Mouse (Mus musculus) kidney, postnatal 0 days (tissue): ENCODE measurements around the gene Pdcd7. TPM values are rescaled to one million over a fixed set of nuclear protein-coding genes. Genes with fewer than 3 reads are reported as not detected.

Source experiments
- ATAC-seq: fragments of 200-750 bp; cut with Nextera tagmentation; replicated peaks from 2 replicates; pipeline ENCODE4 v1.8.0; 2017; ENCODE audit warnings: low read depth, moderate number of reproducible peaks, moderate TSS enrichment, moderate library complexity; ENCODE audit not compliant: low FRiP score
- DNase-seq: peaks from one replicate; pipeline ENCODE4 v3.0.0-alpha.2; 2016; ENCODE audit warnings: low spot score
- H3K27ac ChIP-seq: fragments of 300-500 bp; sonication (generic); 2 replicates; pipeline ENCODE4 v1.5.1; 2014; ENCODE audit warnings: mild to moderate bottlenecking
- H3K27me3 ChIP-seq: fragments of 300-500 bp; sonication (generic); 2 replicates; pipeline ENCODE4 v1.6.1; 2014; ENCODE audit warnings: low read length, mixed read lengths; ENCODE audit not compliant: insufficient read depth
- H3K36me3 ChIP-seq: fragments of 300-500 bp; sonication (generic); 2 replicates; pipeline ENCODE4 v1.6.1; 2014; ENCODE audit warnings: low read length, mixed read lengths; ENCODE audit not compliant: insufficient read depth
- H3K4me1 ChIP-seq: fragments of 300-500 bp; sonication (generic); replicated peaks from 2 replicates; pipeline ENCODE4 v1.6.1; 2014; ENCODE audit warnings: antibody characterized with exemption, low read length, mixed read lengths; ENCODE audit not compliant: insufficient read depth
- H3K4me2 ChIP-seq: fragments of 300-500 bp; sonication (generic); 2 replicates; pipeline ENCODE4 v1.6.1; 2014; ENCODE audit warnings: mild to moderate bottlenecking, low read length, moderate library complexity, mixed read lengths
- H3K4me3 ChIP-seq: fragments of 300-500 bp; sonication (generic); replicated peaks from 2 replicates; pipeline ENCODE4 v1.5.1; 2014; ENCODE audit warnings: low read depth, low read length
- H3K9ac ChIP-seq: fragments of 300-500 bp; sonication (generic); 2 replicates; pipeline ENCODE4 v1.6.1; 2014; ENCODE audit warnings: low read depth, low read length
- H3K9me3 ChIP-seq: fragments of 300-500 bp; sonication (generic); replicated peaks from 2 replicates; pipeline ENCODE4 v1.6.1; 2016; ENCODE audit warnings: low read length, inconsistent platforms, mixed read lengths
- CTCF ChIP-seq: IDR thresholded peaks from 2 replicates; pipeline ENCODE4 v1.5.1; 2016; ENCODE audit warnings: antibody characterized with exemption, low read depth, mild to moderate bottlenecking, moderate library complexity
- WGBS: fragments of 180-500 bp; shearing (Covaris S2); extraction: QIAGEN DNeasy Blood & Tissue Kit; methylation state at CpG from one replicate; pipeline ENCODE4 v1.1.7; 2014; 5-methylcytosine and 5-hydroxymethylcytosine counted together
- polyA plus RNA-seq: library from polyadenylated mRNA; unstranded; fragments of >200 nt; fragmentation: Nextera tagmentation; extraction: Ambion mirVana; gene quantifications from 2 replicates; pipeline ENCODE4 v1.2.1, GENCODE M21; 2015

Pdcd7 gene
- polyA plus RNA-seq, 1 experiment from 2014 or later: 10.3 TPM

- no peaks in the 10 kb centered on the region for H3K9me3 ChIP-seq
- no peaks in the 10 kb centered on the region for H3K36me3 ChIP-seq
- ATAC-seq: peak; percentile 50
- WGBS: 17% methylated on average over 96 of the region's 96 CpGs
- DNase-seq: peak; percentile 42
- H3K4me1 ChIP-seq: 0 out of 2 replicates have a peak, but pooled peaks cover under 1% of the 10 kb centered on the region
- peak overlapping the region; percentile 44; the same call in 1 of the 2 replicates for H3K9ac ChIP-seq
- peaks cover 8% of the 10 kb centered on the region; the same call in 1 of the 2 replicates for H3K27me3 ChIP-seq
- peak overlapping the region; percentile 34 for H3K4me3 ChIP-seq
- no peak for TF ChIP-seq CTCF
- peak overlapping the region; percentile 53 for H3K4me2 ChIP-seq
- H3K27ac ChIP-seq: no peak overlapping the region
Observed at GRCm38 (mm10) chr9:65390752-65391612, 45.1 kb downstream of the Pdcd7 start.

GRCm38 (mm10) chr9:65391613-65391964, 45.7 kb downstream of the Pdcd7 start, which contains the start of gene Kbtbd13:
Gene Kbtbd13, minus strand, starts transcription at chr9:65391652.
- Histone ChIP-seq H3K4me1 (no peaks in the 10 kb centered on the region), H3K36me3 (no peaks in the 10 kb centered on the region), H3K9me3 (no peaks in the 10 kb centered on the region), H3K4me3 (peak within 1 kb of the TSS; percentile 34), H3K27me3 (peaks cover 8% of the 10 kb centered on the region; the same call in 1 of the 2 replicates), H3K9ac (peak within 1 kb of the TSS; percentile 44; the same call in 1 of the 2 replicates), H3K4me2 (peak within 1 kb of the TSS; percentile 53), H3K27ac (no peak within 1 kb of the TSS)
- no peak for TF ChIP-seq CTCF
- no peak for ATAC-seq
- DNase-seq: no peak
- 28% methylated on average over 8 of the region's 8 CpGs for WGBS

GRCm38 (mm10) chr9:65392638-65393364, 46.9 kb downstream of the Pdcd7 start:
- Histone ChIP-seq H3K4me1 (no peaks in the 10 kb centered on the region), H3K4me2 (no peak overlapping the region), H3K36me3 (no peaks in the 10 kb centered on the region), H3K9me3 (no peaks in the 10 kb centered on the region), H3K27ac (no peak overlapping the region), H3K4me3 (no peak overlapping the region), H3K9ac (no peak overlapping the region), H3K27me3 (peaks cover 8% of the 10 kb centered on the region; the same call in 1 of the 2 replicates)
- 0 out of 2 replicates have a peak, but pooled peaks have one; percentile 23 for ATAC-seq
- peak; percentile 80 for DNase-seq
- 20% methylated on average over 6 of the region's 6 CpGs for WGBS
- TF ChIP-seq CTCF: peak; percentile 89

- Histone ChIP-seq H3K4me1 (no peaks in the 10 kb centered on the region; the same call in 1 of the 2 replicates), H3K4me3 (no peak overlapping the region), H3K4me2 (no peak overlapping the region), H3K9ac (no peak overlapping the region), H3K27ac (no peak overlapping the region), H3K36me3 (no peaks in the 10 kb centered on the region), H3K9me3 (no peaks in the 10 kb centered on the region), H3K27me3 (peaks cover 8% of the 10 kb centered on the region; the same call in 1 of the 2 replicates)
- 42% methylated on average over 2 of the region's 2 CpGs for WGBS
- DNase-seq (no peak), ATAC-seq (no peak)
- no peak for TF ChIP-seq CTCF
Observed at GRCm38 (mm10) chr9:65393606-65394005, 47.7 kb downstream of the Pdcd7 start.

GRCm38 (mm10) chr9:65394360-65394759, 48.5 kb downstream of the Pdcd7 start:
- WGBS: 53% methylated on average over 2 of the region's 2 CpGs
- H3K4me2 ChIP-seq: no peak overlapping the region
- no peak overlapping the region for H3K4me3 ChIP-seq
- peaks cover 8% of the 10 kb centered on the region; the same call in 1 of the 2 replicates for H3K27me3 ChIP-seq
- DNase-seq (no peak), ATAC-seq (no peak)
- no peaks in the 10 kb centered on the region for H3K36me3 ChIP-seq
- no peaks in the 10 kb centered on the region; the same call in 1 of the 2 replicates for H3K4me1 ChIP-seq
- H3K27ac ChIP-seq: no peak overlapping the region
- TF ChIP-seq CTCF: no peak
- H3K9me3 ChIP-seq: no peaks in the 10 kb centered on the region
- H3K9ac ChIP-seq: no peak overlapping the region

GRCm38 (mm10) chr9:65398279-65398678, 52.4 kb downstream of the Pdcd7 start, which contains the start of gene Rasl12:
Gene Rasl12, plus strand, starts transcription at chr9:65398506.
- H3K9me3 ChIP-seq: no peaks in the 10 kb centered on the region
- ATAC-seq (peak; percentile 68; the same call in 1 of the 2 replicates), DNase-seq (peak; percentile 76)
- H3K36me3 ChIP-seq: no peaks in the 10 kb centered on the region
- peak within 1 kb of the TSS; percentile 76 for H3K4me2 ChIP-seq
- no peaks in the 10 kb centered on the region; the same call in 1 of the 2 replicates for H3K4me1 ChIP-seq
- WGBS: under 1% methylated on average over 24 of the region's 24 CpGs
- H3K27me3 ChIP-seq: no peaks in the 10 kb centered on the region
- no peak within 1 kb of the TSS for H3K27ac ChIP-seq
- H3K4me3 ChIP-seq: peak within 1 kb of the TSS; percentile 44
- peak within 1 kb of the TSS; percentile 55 for H3K9ac ChIP-seq
- no peak for TF ChIP-seq CTCF
